Mouse (Mus musculus) liver, embryonic 14.5 days (tissue): Measurements from ENCODE around the gene Siae.

Experiments used
- CTCF ChIP-seq: IDR thresholded peaks from 2 replicates; pipeline ENCODE4 v1.5.1; 2016; ENCODE audit warnings: antibody characterized with exemption, low read depth, control low read depth
- EP300 ChIP-seq: IDR thresholded peaks from 2 replicates; pipeline ENCODE4 v1.6.1; 2016; ENCODE audit warnings: antibody characterized with exemption, low read depth

GRCm38 (mm10) chr9:37600538-37601205, 45.2 kb downstream of the Siae start:
- TF ChIP-seq CTCF (peak; percentile 40; the same call in 1 of the 2 replicates), EP300 (peak; percentile 29; the same call in 1 of the 2 replicates)
